Mouse (Mus musculus) MEL-GATA-1-ER (cell line): ENCODE measurements around the gene Rad9b.

Experiments used
- DNase-seq: peaks from one replicate; pipeline ENCODE4 v3.0.0-alpha.2; 2012; ENCODE audit warnings: low read depth; ENCODE audit errors: extremely low read depth

Gene Rad9b

GRCm38 (mm10) chr5:122312942-122313684 lies 40.9 kb downstream of the Rad9b start:
- no peak for DNase-seq

- no peak for DNase-seq
Observed at GRCm38 (mm10) chr5:122312346-122312745, 41.7 kb downstream of the Rad9b start.

DNA sequence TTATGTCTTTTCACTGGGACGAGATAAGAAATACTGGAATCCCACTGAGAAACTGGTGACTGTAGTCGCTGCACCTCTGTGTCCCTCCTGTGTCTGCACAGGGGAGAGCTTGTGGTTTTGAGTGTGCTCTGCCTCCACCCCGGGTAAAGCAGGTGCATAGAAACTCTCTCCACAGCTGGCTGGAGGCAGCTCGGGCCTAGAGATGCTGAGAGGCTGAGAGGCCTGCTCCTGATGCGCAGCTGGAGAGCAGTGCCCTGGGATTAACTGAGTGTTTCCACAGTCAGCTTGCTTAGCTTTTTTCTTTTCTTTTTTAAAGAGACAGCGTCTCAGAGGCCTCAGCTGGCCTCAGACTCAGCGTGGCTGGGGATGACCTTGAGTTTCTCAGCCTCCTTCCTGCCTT lies 42.3 kb downstream of the Rad9b start:
- no peak for DNase-seq

DNA sequence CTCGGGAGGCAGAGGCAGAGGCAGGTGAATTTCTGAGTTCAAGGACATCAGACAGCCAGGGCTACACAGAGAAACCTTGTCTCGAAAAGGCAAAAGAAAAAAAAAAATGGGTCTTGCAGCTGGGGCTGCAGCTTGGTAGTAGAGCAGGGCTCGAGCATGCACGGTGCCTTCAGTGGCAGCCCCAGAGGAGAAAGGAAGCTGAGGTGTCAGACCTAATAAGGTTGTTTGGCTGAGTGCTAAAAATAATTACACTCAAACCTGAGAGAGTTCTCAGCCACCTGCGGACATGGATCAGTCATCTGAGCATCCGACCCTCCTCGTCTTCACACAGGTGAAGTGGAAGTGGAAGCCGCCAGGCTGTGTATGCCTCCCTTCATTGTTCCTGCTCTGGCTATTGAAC lies 43.3 kb downstream of the Rad9b start:
- no peak for DNase-seq

GRCm38 (mm10) chr5:122306536-122306935 lies 47.5 kb downstream of the Rad9b start:
- DNase-seq = no peak

- no peak for DNase-seq
Observed at GRCm38 (mm10) chr5:122305472-122305871, 48.6 kb downstream of the Rad9b start.

DNA sequence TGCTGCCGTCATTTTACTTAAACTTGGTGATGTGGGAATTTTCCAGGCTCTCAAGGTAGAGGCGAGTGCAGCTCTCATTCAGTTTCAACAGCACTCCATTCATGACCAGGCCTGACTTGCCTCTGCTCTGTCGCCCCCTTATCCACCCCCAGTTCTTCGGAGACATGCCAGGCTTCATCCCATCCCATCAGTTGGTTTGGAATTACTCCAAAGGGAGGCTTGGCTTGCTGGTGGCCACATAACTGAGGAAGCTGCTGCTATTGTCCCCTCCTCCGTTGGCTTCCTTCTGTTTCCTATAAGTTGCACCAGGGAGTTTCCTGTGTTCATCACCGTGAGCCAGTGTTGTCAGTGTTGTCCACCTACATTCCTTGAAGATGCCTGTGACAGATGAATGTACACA lies 49.5 kb downstream of the Rad9b start:
- DNase-seq = no peak

DNA sequence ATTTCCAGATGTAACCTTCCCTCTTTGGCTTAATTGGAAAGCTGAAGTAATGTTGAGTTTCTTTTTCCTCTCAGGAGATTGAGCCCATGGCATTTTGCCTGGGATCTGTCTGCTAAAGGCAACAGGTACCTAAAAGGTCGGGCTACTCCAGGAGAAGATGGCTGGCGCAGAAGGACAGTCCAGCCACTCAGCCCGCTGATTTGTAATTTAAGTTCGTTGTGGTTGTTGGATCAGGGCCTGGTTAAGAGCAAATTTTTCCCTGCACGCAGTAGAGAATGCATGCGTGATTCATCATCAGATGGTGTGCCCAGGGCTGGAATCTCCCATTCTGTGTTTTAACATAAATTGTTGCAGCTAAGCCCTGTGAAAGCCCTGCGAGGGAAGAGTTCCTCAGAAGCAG lies 50.1 kb downstream of the Rad9b start:
- DNase-seq = no peak

GRCm38 (mm10) chr5:122302810-122303745 lies 51.0 kb downstream of the Rad9b start:
- DNase-seq = no peak

GRCm38 (mm10) chr5:122300071-122300518 lies 53.9 kb downstream of the Rad9b start:
- no peak for DNase-seq

- no peak for DNase-seq
Observed at GRCm38 (mm10) chr5:122295113-122295935, 58.7 kb downstream of the Rad9b start.

DNA sequence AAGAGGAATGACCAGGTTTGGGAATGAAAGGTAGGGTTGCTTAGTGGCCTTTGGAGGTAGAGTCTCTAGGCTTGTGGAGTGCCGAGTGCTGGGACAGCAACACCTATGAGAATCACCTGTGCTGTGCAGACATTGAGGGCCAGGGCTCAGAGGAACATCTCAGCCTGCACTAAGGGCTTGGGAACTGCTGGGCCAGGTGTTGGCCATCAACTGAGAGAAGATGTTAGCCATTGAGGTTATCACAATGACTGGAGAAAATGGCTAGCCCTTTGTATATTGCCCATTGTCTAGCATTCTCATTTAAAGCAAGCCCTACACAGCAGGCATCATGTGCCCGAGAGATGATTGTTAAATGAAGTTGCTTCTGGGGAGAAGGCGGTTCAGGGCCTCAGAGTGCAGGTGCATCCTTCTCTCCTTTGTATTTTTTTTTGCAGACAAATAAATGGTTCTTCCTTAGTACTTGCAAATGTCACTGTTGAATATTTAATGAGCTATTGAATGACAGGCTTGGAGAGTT lies 59.8 kb downstream of the Rad9b start:
- no peak for DNase-seq

DNA sequence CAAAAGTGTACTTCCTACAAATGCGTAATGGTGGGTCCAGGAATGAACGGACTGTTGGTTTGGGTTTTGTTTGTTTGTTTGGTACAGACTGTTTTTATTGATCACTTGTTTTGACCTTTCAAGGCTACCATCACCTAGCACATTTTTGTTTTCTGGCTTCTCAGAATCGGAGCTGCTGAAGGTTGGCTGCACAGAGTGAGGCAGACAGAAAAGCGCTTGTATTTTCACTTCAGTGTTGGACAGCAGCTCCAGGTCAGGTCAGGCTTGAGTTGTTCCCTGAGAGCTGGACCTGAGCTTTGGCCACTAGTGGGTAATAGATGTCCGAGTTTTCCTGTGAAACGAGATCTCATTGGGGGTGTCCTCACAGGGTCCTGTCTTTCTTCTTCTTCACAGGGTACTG lies 60.9 kb downstream of the Rad9b start:
- DNase-seq = no peak

- DNase-seq = no peak
Observed at GRCm38 (mm10) chr5:122291553-122292339, 62.3 kb downstream of the Rad9b start.

DNA sequence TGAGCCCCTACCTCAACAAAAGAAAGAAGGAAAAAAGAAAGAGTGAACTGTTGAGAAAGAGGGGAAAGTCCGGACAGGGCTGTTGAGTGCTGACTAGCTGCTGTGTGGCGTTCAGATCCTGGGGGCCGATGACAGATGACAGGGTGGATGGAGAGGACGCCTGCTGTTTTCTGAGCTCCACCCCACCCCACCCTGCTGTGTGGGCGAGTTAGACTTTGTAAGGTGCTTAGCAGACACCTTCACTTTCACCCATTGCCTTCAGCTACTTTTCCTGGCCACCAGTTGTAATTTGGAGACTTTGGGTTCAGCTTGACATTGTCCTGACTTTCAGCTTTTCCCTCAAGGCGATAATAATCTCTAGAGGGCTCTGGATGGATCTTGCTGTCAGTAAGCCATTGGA lies 62.9 kb downstream of the Rad9b start:
- DNase-seq = no peak

GRCm38 (mm10) chr5:122288147-122288811 lies 65.8 kb downstream of the Rad9b start:
- no peak for DNase-seq

DNA sequence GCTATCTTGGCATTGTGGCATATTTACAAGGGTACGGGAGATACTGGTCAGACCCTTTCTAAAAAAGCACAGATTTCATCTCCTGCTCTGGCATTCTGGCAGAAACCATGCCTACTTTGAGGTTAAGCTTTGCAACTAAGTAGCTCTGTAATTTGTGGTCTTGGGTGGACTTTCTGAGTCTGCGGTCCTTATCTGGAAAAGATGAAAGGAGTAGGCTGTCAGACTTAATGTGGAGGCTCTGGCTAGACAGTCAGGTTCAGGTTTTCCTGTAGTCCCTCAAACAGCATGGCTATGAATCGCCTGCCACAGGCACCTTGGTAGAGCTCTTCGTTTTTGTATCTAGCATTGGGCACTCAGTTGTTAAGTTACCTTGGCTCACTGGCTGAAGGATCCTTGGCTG lies 67.0 kb downstream of the Rad9b start:
- no peak for DNase-seq

DNA sequence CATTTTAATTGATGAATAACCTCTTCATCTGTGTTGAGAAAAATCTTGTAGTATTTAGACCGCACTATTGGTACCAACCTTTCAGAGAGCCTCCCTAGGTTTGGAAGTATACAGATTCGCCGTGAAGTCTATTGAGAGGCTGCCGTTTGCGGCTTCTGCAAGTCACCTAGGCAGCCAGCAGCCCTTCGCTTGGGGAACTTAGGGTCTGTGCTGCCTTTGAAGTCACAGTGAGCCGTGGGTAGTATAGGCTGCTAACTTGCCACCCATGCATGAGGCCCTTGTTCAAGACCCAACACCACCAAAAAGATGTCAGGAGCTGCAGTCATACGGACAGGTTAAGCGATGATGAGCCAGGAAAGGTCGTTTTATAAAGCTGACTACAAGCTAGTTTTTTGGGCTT lies 67.8 kb downstream of the Rad9b start:
- no peak for DNase-seq

- no peak for DNase-seq
Observed at GRCm38 (mm10) chr5:122285767-122286150, 68.3 kb downstream of the Rad9b start.
